Mouse (Mus musculus) heart, postnatal 0 days (tissue): ENCODE data around the gene Cars2. TPM values are rescaled to one million over a fixed set of nuclear protein-coding genes. Genes with fewer than 3 reads are reported as not detected.
"Not testable (repeated sequence)": the region's sequence is repeated elsewhere in the genome, so short reads cannot be mapped to it uniquely, and the experiment has no call there.

Experiments
- ATAC-seq: fragments of 200-750 bp; cut with Nextera tagmentation; 2 replicates; pipeline ENCODE4 v1.8.0; 2017; ENCODE audit warnings: low read depth, moderate number of reproducible peaks, moderate library complexity; ENCODE audit not compliant: insufficient read depth
- DNase-seq: peaks from one replicate; pipeline ENCODE4 v3.0.0-alpha.2; 2016; ENCODE audit warnings: low spot score
- H3K27ac ChIP-seq: fragments of 300-500 bp; sonication (generic); 2 replicates; pipeline ENCODE4 v1.5.1; 2014; ENCODE audit warnings: low read depth, mild to moderate bottlenecking
- H3K27me3 ChIP-seq: fragments of 300-500 bp; sonication (generic); 2 replicates; pipeline ENCODE4 v1.6.1; 2014; ENCODE audit warnings: low read length, mixed read lengths; ENCODE audit not compliant: control insufficient read depth, insufficient read depth
- H3K36me3 ChIP-seq: fragments of 300-500 bp; sonication (generic); replicated peaks from 2 replicates; pipeline ENCODE4 v1.6.1; 2014; ENCODE audit warnings: low read length, mixed read lengths; ENCODE audit not compliant: control insufficient read depth, insufficient read depth
- H3K4me1 ChIP-seq: fragments of 300-500 bp; sonication (generic); 2 replicates; pipeline ENCODE4 v1.6.1; 2014; ENCODE audit warnings: antibody characterized with exemption; ENCODE audit not compliant: control insufficient read depth, insufficient read depth
- H3K4me2 ChIP-seq: fragments of 300-500 bp; sonication (generic); 2 replicates; pipeline ENCODE4 v1.6.1; 2014; ENCODE audit warnings: low read depth, mild to moderate bottlenecking, low read length, moderate library complexity
- H3K4me3 ChIP-seq: fragments of 300-500 bp; sonication (generic); 2 replicates; pipeline ENCODE4 v1.5.1; 2014; ENCODE audit warnings: low read depth, low read length
- H3K9ac ChIP-seq: fragments of 300-500 bp; sonication (generic); replicated peaks from 2 replicates; pipeline ENCODE4 v1.6.1; 2014; ENCODE audit warnings: low read depth, low read length, mixed read lengths
- H3K9me3 ChIP-seq: fragments of 300-500 bp; sonication (generic); replicated peaks from 2 replicates; pipeline ENCODE4 v1.6.1; 2016; ENCODE audit warnings: low read length; ENCODE audit not compliant: control insufficient read depth
- CTCF ChIP-seq: IDR thresholded peaks from 2 replicates; pipeline ENCODE4 v1.5.1; 2016; ENCODE audit warnings: antibody characterized with exemption, control low read depth, low read depth
- EP300 ChIP-seq: IDR thresholded peaks from 2 replicates; pipeline ENCODE4 v1.6.1; 2016; ENCODE audit warnings: antibody characterized with exemption, low read depth
- WGBS: fragments of 180-500 bp; shearing (Covaris S2); extraction: QIAGEN DNeasy Blood & Tissue Kit; methylation state at CpG from one replicate; pipeline ENCODE4 v1.1.7; 2014; 5-methylcytosine and 5-hydroxymethylcytosine counted together
- polyA plus RNA-seq: library from polyadenylated mRNA; unstranded; fragments of >200 nt; fragmentation: Nextera tagmentation; extraction: Ambion mirVana; gene quantifications from 2 replicates; pipeline ENCODE4 v1.2.1, GENCODE M21; 2015
- total RNA-seq: library from RNA; depleted of rRNA; stranded (reverse); fragments of >200 nt; gene quantifications from 2 replicates; pipeline ENCODE4 v1.2.3, GENCODE M21; 2014; ENCODE audit warnings: low replicate concordance; rRNA removed

Gene Cars2
- total and polyA plus RNA-seq, 2 experiments from 2014 or later, result 21.2 to 40.1 TPM

DNA sequence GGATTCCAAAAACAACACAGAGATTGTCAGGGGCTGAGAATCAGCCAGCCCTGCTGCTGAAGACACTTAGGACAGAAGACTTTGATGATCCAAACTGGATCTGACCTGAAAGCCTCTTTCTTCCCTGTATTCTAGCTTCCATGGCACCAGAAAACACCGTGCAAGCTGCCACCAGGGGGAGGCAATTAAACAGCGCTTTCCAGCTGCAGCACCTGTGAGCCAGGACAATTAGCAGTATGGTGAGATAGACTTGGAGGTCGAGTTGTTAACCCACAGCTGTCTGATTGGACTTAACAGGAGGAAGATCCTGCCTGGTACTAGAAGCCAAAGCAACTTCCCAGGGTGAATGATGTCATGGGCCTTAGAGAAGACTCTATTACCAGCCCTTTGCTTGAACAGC is 81.5 kb downstream of the Cars2 start:
- peaks cover 5% of the 10 kb centered on the region; the same call in 1 of the 2 replicates for H3K9me3 ChIP-seq
- ATAC-seq, result peak; percentile 58
- WGBS, result 7% methylated on average over 3 of the region's 3 CpGs
- H3K27me3 ChIP-seq, result no peaks in the 10 kb centered on the region
- peak; percentile 89 for TF ChIP-seq CTCF
- TF ChIP-seq EP300, result no peak
- H3K4me3 ChIP-seq, result no peak overlapping the region
- H3K27ac ChIP-seq, result peak overlapping the region; percentile 40
- peaks cover 14% of the 10 kb centered on the region for H3K36me3 ChIP-seq
- H3K9ac ChIP-seq, result no peak overlapping the region
- no peak overlapping the region for H3K4me2 ChIP-seq
- H3K4me1 ChIP-seq, result peaks cover 40% of the 10 kb centered on the region
- DNase-seq, result peak; percentile 56

DNA sequence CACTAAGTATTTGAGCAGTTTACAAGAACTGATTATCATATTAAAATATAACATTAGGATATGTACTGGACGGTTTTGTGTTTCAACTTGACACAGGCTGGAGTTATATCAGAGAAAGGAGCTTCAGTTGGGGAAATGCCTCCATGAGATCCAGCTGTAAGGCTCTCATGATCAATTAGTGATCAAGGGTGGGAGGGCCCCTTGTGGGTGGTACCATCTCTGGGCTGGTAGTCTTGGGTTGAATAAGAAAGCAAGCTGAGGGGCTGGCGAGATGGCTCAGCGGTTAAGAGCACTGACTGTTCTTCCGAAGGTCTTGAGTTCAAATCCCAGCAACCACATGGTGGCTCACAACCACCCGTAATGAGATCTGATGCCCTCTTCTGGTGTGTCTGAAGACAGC is 84.1 kb downstream of the Cars2 start:
- H3K27me3 ChIP-seq, H3K9ac ChIP-seq, H3K9me3 ChIP-seq, H3K4me2 ChIP-seq, H3K4me3 ChIP-seq, H3K27ac ChIP-seq, ATAC-seq, DNase-seq: not testable (repeated sequence)
- H3K36me3 ChIP-seq, result peaks cover 14% of the 10 kb centered on the region
- WGBS, result 92% methylated on average over 4 of the region's 5 CpGs
- peaks cover 35% of the 10 kb centered on the region for H3K4me1 ChIP-seq

DNA sequence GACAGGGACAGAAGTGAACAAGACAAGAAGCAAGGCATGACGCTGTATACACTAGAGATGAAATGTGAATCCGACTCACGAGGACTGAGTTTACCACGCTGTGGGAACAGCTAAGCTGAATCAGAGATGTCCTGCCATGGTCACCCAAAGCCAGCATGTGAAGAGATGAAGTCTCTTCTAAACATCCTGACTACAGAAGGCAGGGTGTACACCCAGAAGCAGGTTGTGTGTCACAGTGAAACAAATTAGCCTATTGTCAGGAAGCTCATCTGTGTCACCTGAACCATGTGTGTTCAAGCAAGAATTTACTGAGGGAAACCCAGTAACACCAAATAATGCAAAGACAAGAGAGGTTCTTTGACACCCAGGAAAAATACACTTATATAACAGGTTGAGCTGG is 85.0 kb downstream of the Cars2 start:
- TF ChIP-seq CTCF, result no peak
- no peak for TF ChIP-seq EP300
- Histone ChIP-seq H3K4me3 (no peak overlapping the region), H3K4me1 (peaks cover 39% of the 10 kb centered on the region), H3K36me3 (peaks cover 14% of the 10 kb centered on the region), H3K9ac (no peak overlapping the region), H3K9me3 (peaks cover 5% of the 10 kb centered on the region; the same call in 1 of the 2 replicates), H3K4me2 (no peak overlapping the region), H3K27ac (0 out of 2 replicates have a peak overlapping the region, but pooled peaks have one; percentile 7), H3K27me3 (no peaks in the 10 kb centered on the region)
- 91% methylated on average over 4 of the region's 4 CpGs for WGBS
- DNase-seq (no peak), ATAC-seq (no peak)

DNA sequence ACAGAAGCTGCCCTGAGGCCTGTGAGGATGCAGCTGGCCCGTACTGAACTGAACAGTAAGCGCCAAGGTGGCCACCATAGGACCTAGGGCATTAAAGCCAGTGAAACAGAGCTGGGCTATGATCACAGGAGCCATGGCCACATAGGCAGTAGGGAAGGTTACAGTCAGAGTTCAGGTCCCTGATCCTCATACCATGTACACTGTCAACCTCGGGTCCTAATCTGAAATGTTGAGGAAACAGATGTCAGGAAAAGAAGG is 85.9 kb downstream of the Cars2 start:
- TF ChIP-seq EP300, result no peak
- TF ChIP-seq CTCF, result no peak
- ATAC-seq, result no peak
- WGBS, result 63% methylated on average over 3 of the region's 3 CpGs
- Histone ChIP-seq H3K9ac (no peak overlapping the region), H3K27ac (peak overlapping the region; percentile 73), H3K4me3 (no peak overlapping the region), H3K4me1 (peaks cover 39% of the 10 kb centered on the region), H3K4me2 (no peak overlapping the region), H3K9me3 (peaks cover 5% of the 10 kb centered on the region; the same call in 1 of the 2 replicates), H3K27me3 (no peaks in the 10 kb centered on the region), H3K36me3 (peaks cover 14% of the 10 kb centered on the region)
- no peak for DNase-seq

Other genes starting within 250 kb of the Cars2 start
- gene Col4a2, start 238.0 kb downstream of the Cars2 start, total RNA-seq, result 315 and 329 TPM in 2 replicates
- 87.7 and 98.5 TPM in 2 replicates for gene Col4a2, start 238.0 kb downstream of the Cars2 start, polyA plus RNA-seq
- gene Col4a1, start 238.0 kb downstream of the Cars2 start, total RNA-seq, result 921 and 1,061 TPM in 2 replicates
- 163 and 191 TPM in 2 replicates for gene Col4a1, start 238.0 kb downstream of the Cars2 start, polyA plus RNA-seq
- 84.5 and 121 TPM in 2 replicates for gene Rab20, start 72.1 kb downstream of the Cars2 start, total RNA-seq
- 52.0 and 56.1 TPM in 2 replicates for gene Rab20, start 72.1 kb downstream of the Cars2 start, polyA plus RNA-seq
- 71.3 and 71.6 TPM in 2 replicates for gene Naxd, start 53.3 kb downstream of the Cars2 start, total RNA-seq
- 62.7 and 66.3 TPM in 2 replicates for gene Naxd, start 53.3 kb downstream of the Cars2 start, polyA plus RNA-seq
- 17.6 and 18.7 TPM in 2 replicates for gene Ing1, start 4.8 kb upstream of the Cars2 start, total RNA-seq
- gene Ing1, start 4.8 kb upstream of the Cars2 start, polyA plus RNA-seq, result 22.3 and 22.5 TPM in 2 replicates
- 113 and 152 TPM in 2 replicates for gene Ankrd10, start 85.0 kb upstream of the Cars2 start, total RNA-seq
- gene Ankrd10, start 85.0 kb upstream of the Cars2 start, polyA plus RNA-seq, result 52.2 and 54.9 TPM in 2 replicates
- not detected in 2 replicates for gene 1700016D06Rik, start 150.3 kb upstream of the Cars2 start, total RNA-seq
- gene 1700016D06Rik, start 150.3 kb upstream of the Cars2 start, polyA plus RNA-seq, result not detected in 2 replicates
- 77.1 TPM in 2 replicates for gene Arhgef7, start 176.9 kb upstream of the Cars2 start, total RNA-seq
- gene Arhgef7, start 176.9 kb upstream of the Cars2 start, polyA plus RNA-seq, result 43.7 and 49.2 TPM in 2 replicates